Mouse (Mus musculus) ovary, postnatal 36 days (tissue): Measurements from ENCODE around the gene Src.

Experiments
- DNase-seq: peaks from one replicate; pipeline ENCODE4 v3.0.0; 2022; ENCODE audit warnings: low spot score, mixed read lengths

The Src gene

DNA sequence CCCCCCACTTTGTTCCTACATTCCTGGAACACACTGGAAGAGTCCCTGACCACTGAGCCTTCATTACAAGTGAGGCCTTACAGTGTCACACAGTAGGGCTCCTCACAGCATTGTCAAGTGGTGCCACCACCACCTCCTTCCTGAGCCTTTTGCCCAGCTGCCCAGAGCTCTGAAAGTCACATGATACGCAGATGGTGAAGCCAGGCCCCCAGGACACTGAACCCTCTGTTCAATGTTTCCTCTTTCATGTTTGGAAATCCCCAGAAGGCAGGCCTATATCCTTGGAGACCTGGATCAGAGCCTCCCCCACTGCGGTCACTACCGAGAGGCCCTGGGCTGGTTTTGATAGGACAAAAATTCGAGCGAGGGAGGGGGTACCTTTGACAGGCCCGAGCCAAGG is 1.0 kb upstream of the Src start:
- no peak for DNase-seq

DNA sequence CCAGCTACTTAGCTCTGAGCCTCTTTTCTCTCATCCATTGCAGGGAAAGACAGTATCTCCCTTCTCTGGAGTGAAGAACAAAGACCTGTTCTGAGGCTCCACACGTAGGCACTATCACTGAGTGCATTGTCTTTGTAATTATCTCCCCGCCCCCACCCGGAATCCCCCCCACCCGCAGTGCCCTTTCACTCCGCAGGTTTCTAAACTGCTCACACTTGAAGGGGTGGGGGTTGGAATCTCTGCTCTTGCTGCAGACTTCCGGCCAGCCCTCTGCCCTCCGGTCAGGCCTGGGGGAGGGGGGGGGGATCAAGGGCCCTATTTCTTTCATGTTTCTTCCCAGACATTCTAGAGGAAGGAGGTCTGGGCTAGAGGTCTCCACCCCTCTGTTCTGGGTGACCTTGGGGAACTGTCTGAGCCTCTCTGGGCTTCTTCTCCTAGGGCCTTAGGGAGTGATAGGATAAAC is 396 bp downstream of the Src start:
- no peak for DNase-seq

DNA sequence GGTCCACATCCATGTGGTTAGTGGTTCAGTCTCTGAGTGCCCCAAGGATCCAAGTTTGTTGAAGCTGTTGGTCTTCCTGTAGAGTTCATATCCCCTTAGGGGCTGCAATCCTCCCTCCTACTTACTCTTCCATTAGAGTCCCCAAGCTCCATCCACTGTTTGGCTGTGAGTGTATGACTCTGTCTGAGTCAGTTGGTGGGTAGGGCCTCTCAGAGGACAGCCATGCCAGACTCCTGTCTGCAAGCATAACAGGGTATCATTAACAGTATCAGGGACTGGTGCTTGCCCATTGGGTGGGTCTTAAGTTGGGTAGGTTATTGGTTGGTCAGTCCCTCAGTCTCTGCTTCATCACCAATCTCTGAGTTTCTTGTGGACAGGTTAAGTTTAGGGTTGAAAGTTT is 1.3 kb downstream of the Src start:
- DNase-seq = no peak

DNA sequence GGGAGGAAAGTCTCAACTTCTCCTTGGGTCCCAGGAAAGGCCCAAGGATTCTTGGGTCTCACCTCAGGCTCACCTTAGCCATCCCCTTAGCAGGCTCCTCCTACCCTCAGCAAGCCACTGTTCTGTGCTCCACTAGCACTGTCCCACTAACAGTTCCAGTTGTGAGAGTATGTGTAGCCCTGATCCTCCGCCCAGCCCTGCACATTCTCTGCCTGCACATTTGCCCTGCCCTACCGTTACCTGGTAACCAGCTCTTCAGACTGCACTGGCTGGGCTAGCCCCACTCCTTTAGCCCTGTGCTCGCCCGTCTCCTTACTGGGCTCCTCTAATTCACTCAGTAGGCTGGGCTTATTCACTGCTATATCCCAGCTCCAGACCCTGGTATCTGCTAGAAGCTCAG is 2.2 kb downstream of the Src start:
- no peak for DNase-seq

DNA sequence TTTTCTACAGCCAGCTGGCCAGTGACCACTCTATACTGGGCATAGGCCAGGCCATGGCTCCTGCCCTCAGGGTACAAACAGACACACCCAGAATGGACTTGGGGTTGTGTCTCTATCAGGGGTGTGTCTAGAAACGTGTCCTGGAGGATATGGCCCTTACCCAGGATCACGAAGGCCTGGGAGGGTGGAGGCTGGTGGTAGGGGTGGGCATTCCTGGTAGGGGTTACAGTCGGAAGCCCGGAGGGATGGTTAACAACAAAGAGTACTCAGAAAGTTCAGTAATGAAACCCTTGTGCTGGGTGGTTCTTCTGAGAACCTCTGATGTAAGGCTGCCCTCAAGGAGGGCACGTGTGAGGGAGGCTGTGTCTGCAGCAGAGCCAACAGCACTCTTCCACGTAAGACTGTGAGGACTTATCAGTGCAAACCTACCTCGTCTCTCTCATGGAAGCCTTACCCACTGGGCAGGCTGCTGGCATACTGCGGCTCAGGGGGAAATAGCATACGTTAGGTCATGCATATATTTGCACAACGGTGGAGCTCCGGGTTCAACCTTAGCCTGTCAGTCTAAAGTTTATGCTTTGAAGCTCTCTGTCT is 3.9 kb downstream of the Src start:
- no peak for DNase-seq

DNA sequence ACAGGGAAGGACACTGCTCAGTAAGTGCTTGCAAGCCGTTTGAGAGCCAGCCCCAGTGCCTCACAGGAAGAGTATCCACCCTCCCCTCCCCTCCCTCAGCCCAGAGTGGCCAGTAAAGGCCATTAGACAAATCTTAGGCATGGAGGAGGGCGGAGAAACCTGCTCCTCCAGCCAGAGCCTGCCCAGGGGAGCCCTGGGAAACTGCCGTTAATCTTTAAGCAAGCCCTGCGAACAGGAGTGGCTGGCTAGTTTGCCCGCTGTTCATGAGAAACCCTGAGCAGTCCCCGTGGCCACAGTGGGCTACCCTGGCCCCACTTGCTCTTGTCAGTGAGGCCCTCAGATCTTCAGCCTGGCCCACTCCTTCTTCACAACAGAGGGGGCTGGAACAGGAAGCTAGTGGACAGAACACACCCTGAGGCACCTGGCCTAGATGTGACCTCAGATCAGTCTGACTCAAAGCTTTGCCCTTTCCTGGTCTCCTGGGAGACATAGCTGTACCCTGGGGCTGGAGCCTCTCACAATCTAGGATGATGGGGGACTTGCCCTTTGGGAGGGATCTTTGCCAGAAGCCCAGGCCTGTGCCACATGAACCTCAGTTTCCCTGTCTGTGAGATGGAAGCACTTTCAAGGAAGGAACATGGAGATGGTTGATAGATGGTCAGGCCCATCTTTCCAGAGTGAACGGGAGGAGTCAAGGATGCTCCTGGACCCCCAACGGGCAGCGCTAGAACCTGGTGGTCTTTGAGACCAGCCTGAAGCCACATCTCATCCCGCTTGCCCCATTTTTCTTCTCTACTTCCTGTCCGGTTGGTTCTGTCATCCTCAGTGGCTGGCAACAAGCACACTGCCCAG is 4.8 kb downstream of the Src start:
- peak; percentile 35 for DNase-seq

DNA sequence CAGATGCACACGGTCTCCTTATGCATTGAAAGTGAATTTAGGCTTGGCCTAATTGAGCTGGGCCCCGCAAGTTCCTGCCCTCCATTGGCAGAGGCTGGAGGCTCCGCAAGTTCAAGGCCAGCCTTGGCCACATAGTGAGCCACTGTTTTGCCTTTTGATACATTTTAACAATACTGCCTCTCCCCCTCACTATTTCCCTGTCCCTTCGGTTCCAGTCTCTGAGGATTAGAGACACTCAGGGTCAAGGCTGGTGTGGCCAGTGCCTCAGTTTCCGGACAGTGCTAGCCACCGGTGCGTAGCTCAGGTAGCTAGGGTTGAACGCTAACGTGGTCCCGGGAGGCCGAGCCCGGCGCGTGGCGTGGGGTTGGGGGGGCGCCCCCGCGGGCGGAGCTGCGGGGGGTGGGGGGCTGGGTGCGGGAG is 5.5 kb downstream of the Src start:
- no peak for DNase-seq

DNA sequence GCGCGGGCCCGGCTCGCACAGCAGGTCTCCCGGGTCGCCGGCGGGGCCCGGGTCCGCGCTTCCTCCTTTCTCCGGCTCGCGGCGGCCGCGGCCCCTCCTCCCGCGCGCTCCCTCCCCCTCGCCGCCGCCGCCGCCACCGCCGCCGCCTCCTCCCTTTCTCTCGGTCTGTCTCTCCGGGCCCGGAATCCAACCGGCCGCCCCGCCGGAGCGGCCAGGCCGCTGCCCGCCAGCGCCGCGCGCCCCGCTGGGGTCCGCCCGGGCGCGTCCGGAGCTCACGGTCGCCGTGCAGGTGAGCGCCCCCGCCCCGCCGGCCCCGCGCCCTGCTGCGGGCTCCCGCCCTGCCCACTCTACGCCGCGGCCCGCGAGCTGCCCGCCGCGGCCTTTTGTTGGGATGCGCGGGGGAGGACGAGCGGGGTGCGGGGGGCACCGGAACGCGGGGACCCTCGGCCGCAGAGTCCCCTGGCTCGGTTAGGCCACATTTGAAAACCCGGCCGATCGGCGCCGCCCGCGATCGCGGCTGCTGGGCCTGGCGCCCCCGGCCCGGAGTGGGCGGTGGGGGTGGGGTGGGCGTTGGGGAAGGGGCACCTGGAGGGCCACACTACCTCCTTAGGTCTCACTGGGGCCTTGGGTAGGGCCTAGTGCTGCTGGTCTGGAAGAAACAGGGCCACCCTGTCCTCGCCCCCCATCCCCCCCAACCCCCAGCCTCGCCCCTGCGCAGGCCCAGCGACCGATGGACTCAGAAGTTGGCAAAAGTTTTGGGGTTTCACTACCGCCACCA is 6.1 kb downstream of the Src start:
- DNase-seq = peak; percentile 68

DNA sequence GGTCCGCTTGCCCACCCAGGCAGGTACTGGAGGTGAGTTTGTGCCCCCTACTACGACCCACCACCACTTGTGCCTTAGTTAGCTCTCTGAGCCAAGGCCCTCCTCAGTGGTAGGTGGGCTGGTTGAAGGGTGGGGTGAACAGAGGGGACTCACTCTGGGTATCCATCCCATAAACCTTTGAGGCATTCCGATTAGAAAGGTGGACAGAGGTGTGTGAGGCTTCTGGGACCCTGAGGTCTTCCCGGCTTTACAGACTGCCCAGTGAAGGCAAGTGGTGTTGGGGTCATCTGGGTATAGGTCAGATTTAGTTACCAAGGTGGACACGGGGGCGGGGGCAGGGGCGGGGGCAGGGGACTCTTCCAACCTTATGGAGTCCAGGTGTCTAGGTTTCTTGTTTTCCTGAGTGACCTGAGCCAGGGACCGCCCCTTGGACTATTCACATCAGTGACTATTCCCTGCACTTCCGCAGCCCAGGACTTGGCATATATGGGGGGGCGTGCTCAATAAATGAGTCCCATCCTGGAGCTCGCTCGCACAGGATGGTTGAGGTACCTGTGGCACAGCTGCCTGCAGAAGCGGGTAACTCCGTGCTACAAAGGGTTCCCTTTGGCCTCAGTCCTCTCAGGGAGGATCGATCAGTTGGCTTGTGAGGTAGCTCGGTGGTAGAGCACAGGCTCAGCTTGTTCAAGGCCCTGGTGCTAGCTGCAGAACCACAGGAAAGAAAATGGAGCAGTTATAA is 6.8 kb downstream of the Src start:
- no peak for DNase-seq

DNA sequence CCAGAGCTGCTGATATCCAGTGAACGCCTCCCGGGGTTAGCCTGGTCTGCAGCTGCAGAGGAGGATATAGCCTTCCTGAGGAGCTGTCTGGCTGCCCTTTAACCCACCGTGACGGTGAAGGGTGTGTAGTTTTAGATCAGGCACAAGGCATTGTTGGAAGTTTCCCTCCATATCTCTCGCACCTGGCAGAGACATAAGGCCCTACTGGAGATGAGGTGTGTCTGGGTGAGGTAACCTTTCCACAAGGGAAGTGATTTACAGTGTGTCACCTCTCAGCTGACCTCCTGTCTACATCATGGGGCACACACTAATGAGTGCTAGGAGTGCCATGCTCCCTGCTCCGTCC is 7.4 kb downstream of the Src start:
- DNase-seq = no peak

DNA sequence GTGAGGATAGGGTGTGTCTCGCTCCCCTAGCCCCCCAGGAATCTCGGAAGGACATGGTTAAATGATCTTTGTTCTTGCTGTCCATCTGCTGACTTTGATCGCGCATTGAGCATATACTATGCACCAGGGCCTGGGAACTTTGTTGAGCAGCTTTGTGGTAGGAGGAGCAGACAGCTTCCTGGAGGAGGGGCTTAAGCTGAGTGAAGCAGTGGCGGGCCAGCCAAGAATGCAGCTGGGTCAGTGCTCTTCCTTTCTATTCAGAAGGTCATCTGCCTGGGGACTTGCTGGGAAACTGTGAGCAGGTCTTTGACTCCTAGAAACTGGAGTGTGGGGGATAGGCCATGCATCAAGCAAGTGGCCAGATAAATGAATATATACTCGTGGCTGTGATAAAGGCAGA is 7.9 kb downstream of the Src start:
- DNase-seq = no peak

DNA sequence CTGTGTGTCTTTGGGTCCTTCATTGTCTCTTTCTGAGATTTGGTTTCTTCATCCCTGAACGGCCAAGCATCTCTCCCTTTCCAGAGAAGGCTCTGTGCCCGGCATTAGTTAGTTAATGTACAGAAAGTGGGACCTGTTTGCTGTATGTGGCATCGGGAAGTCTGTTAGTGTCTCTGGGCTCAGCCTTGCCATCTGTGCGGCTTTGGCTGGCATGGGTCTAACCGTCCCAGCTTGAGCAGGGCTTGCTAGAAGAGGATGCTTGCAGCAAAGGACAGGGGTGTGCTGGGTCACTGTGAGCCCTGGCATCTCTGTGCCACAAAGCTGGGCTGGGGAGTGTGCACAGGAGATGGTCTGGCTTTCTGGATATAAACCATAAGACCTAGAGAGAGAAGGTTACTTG is 8.9 kb downstream of the Src start:
- DNase-seq = no peak

DNA sequence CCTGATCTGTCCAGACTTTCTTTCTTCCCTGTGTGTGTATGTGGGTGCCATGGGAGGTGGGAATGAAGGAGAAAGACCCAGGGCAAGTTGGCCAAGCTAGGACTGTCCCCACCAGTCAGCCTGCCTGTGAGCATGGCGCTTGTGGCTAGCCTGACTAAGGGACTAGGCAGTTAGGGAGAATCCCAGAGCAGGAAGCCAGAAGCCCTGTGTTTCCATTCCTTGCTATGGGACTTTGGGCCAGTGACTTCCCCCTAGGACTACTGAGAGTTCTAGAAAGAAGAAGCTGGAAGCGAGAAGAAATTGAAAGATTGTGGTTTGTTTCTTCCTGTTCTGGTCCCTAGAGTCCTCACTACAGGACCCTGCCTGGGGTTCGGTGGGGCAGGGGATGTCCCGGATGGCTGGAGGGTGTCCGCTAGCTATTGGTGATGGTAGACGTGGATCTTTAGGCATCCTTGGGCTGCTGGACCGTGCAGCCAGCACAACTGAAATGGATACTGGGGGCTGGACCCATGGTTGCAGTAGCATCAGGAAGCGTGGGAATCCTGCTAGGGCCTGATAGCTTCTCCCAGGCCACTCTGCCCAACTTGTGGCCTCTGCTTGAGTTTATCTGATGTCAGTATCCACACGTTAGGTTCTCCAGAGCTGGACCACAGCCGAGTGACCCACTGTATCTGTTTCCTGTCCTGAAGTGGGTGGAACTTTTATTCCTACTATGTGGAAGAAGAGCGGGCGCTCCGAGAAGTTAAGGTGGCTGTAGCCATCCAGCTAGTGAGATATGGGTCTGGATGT is 10.3 kb downstream of the Src start:
- DNase-seq = no peak

DNA sequence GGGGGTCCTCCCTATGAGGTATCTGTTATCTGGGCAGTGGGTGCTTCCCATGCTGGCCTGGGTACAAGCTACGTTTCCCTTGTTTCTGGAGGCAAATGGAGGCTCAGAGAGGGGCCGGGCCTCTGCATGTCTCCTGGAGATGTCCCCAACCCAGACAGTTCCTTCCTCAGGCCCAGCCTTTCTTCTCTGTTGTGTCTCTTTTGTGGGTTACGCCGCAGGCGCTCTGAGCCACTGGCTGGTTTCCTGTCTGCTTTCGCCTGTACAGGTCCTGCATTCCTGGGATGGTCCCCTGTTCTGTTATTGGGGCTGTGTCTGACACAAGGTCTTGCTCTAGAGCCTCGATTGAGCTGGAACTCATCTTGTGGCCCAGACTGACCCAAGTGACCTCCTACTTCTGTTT is 11.5 kb downstream of the Src start:
- no peak for DNase-seq

DNA sequence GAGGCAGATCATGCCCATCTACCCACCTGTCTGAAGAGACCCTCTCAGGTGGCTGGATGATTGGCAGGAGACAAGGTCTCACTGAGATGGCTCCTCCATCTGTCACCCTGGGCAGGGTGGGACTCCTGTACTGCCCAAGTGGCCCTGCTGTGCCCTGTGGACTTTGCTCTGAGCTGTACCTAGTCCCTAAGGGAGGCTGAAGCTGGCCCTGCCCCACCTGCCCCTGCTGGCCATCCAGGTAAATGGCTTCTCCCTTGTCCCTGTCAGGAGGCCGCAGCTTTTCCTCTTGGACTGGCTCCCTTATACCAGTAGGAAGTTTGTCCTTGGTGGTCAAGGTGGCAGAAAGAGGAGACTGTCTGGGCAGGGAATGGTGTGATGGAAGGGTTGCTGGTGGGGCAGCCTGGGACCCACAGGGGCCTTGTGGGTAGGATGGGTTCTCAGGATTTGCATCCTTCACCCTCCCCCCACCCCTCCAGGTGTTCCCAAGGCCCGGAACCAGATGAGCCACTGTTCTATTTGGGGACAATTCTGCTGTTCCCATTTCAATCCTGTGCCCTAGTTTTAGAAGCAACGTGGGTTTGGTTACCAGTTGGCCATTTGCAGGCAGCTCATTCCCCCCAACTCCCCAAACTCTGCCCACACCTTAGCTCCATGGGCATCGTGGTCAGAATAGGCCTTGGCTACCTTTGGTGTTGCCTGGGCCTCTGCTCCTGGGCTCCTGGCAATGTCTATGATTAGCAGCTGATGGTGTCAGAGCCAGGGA is 12.6 kb downstream of the Src start:
- DNase-seq = no peak

DNA sequence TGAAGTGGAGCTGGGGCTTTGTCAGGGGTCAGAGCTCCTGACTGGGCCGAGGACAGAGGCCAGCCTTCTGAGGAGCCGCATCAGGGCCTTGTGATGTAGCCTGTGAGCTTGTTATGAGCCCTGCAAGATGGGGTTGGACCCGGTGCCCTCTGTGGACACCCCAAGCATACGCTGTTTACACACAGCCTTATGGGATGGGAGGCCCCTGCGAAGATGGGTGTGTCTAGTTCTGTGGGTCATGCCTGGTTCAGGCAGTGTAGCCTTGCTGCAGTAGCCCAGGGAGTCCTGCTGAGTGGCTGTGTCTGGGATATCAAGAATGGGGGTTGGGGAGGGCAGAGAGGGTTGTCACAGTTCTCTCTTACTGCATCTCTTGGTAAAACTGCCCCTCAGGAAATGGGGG is 13.7 kb downstream of the Src start:
- DNase-seq = no peak

DNA sequence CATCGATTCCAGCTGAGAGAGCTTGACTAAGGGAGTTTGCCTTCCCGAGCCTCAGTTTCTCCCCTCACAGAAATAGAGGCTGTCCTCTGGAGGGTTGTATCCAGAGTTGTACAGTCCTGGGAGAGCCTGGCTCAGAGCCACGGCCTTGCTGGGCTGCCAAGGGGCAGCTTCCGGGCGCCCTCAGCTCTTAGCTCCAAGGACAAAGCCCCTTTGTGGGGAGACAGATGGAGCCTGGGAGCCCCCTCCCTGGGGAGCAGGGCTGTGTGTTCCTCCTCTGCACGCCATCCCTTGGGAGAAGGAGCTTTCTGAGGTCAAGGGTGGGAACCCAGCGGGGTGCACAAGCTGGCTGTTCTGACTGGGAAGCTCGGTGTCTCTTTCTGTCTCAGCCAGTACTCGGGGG is 14.2 kb downstream of the Src start:
- peak; percentile 51 for DNase-seq

DNA sequence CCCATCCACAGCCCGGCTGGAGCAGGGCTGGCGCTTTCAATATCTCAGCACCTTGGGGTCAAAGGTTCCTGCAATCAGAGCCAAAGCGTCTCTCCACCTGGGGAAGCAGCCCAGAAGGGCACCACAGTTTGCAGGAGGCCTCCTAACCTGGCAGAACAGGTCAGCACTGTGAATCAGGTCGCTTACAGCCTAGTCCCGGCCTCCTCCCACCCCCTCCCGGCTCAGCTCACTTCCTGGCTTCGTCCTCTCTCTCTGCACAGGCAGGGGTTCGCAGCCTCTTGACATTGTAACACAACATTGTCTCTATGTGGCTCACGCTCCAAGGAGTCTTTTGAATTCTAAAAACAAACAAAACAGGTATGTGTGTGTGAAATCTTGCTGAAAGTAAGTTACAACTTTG is 15.8 kb downstream of the Src start:
- DNase-seq = no peak

DNA sequence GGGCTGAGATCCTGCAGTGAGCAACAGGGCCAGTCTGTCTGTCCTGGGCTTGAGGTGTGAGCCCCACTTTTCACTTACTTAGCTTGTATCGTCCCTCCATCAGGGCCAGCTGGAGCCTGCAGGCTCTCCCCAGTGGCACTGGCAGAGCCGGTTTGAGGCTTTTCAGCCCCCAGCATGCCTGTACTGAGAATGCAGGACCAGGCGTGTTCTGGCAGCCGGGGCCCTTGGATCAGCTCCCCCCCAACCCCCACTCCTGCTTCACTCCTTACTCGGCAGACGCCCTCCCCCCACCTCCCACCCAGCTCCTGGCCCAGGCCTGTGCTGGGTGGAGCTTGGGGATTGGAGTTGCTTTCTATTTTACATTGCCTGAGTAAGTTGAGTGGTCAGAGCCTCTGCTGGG is 16.3 kb downstream of the Src start:
- peak; percentile 30 for DNase-seq

DNA sequence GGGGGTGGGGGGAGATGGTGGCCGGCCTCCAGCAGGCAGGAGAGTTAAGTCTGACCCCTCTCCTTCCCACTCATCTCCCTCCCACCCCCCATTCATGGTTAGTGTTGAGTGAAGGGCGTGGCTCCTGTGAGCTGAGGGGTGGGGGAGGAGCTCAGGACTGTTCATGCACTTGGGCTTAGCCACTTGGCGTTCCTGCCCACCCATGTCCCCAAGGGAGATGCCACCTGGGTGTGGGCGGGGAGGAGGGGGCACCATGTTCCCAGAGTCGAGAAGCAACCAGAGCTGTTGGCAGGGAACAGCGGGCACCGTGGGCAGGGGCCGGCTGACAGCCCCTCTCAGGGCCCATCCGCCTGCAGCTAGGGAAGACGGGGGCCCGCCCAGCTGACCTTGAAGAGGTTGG is 18.3 kb downstream of the Src start:
- no peak for DNase-seq

DNA sequence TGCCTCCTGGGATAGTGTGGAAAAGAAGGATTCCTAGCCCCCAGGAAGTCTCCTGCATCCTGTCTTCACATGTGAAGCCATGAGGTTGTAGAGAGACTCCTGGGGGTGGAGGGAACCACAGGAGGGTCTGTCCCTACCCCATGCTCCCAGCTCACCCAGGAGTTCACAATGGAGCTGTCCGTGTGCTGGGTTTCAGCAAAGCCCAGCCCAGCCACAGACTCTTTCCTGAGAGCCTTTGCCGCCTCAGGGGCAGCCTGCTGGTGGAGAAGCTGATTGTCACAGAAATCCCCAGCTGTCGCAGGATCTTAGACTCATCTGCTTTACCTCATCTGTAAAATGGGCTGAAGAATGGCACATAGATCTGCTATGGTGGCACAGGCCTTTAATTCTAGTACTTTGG is 18.9 kb downstream of the Src start:
- DNase-seq = no peak
